Mouse (Mus musculus): ENCODE results near the gene Mad2l2. TPM values are rescaled to one million over a fixed set of nuclear protein-coding genes. Genes with fewer than 3 reads are reported as not detected.
A peak's percentile ranks its signal among the peaks of the same experiment; 100 is the strongest.
"Not testable (repeated sequence)": the region's sequence is repeated elsewhere in the genome, so short reads cannot be mapped to it uniquely, and the experiment has no call there.

Mad2l2 gene
- polyA plus RNA-seq, 1 experiment from 2014 or later: 71.7 TPM

- H3K4me2 ChIP-seq (ENCODE audit: low read depth): no peak overlapping the region
- peaks cover 2% of the 10 kb centered on the region; the same call in 1 of the 2 replicates for H3K4me1 ChIP-seq (ENCODE audit: control insufficient read depth, insufficient read depth, low read length)
- 7% methylated on average over 15 of the region's 15 CpGs for WGBS
- DNase-seq (ENCODE audit: low spot score): peak; percentile 57
- ATAC-seq (ENCODE audit: insufficient read depth, low FRiP score, low TSS enrichment): no peak; the same call in 1 of the 2 replicates
- H3K27me3 ChIP-seq (ENCODE audit: control insufficient read depth, insufficient read depth, low read length): no peaks in the 10 kb centered on the region
- 0 out of 2 replicates have a peak overlapping the region, but pooled peaks have one; percentile 3 for H3K27ac ChIP-seq (ENCODE audit: low read depth, low read length)
- H3K36me3 ChIP-seq (ENCODE audit: control insufficient read depth, insufficient read depth, low read length): no peaks in the 10 kb centered on the region
- 0 out of 2 replicates have a peak overlapping the region, but pooled peaks have one; percentile 35 for H3K9ac ChIP-seq (ENCODE audit: low read length)
- H3K9me3 ChIP-seq (ENCODE audit: control insufficient read depth, low read length): no peaks in the 10 kb centered on the region
- H3K4me3 ChIP-seq (ENCODE audit: low read depth, low read length): no peak overlapping the region
These were observed 14.7 kb upstream of the Mad2l2 start for GRCm38 (mm10) chr4:148115467-148115866.

GRCm38 (mm10) chr4:148116657-148117056 is 13.5 kb upstream of the Mad2l2 start:
- Histone ChIP-seq H3K4me2 (ENCODE audit: low read depth) (no peak overlapping the region), H3K36me3 (ENCODE audit: control insufficient read depth, insufficient read depth, low read length) (no peaks in the 10 kb centered on the region), H3K4me3 (ENCODE audit: low read depth, low read length) (no peak overlapping the region), H3K9me3 (ENCODE audit: control insufficient read depth, low read length) (no peaks in the 10 kb centered on the region), H3K4me1 (ENCODE audit: control insufficient read depth, insufficient read depth, low read length) (peaks cover 2% of the 10 kb centered on the region; the same call in 1 of the 2 replicates), H3K27me3 (ENCODE audit: control insufficient read depth, insufficient read depth, low read length) (no peaks in the 10 kb centered on the region), H3K9ac (ENCODE audit: low read length) (no peak overlapping the region), H3K27ac (ENCODE audit: low read depth, low read length) (no peak overlapping the region)
- ATAC-seq (ENCODE audit: insufficient read depth, low FRiP score, low TSS enrichment) (no peak), DNase-seq (ENCODE audit: low spot score) (no peak)
- WGBS: 82% methylated on average over 4 of the region's 4 CpGs

DNA sequence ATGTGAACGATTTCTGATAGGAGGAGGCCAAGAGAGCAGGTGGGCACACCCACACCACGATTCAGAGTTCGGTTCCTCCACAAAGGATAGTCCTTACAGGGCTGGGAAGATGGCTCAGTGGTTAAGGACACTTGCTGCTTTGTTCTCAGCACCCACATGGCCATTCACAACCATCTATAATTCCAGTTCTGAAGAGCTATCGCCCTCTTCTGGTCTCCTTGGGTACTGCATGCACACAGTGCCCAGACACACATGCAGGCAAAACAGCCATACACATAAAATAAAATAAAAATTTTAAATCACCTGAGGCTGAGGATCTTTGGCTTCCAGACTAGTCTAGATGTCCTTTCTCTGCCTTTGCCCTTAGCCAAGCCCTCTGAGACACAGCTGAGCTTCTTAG is 12.8 kb upstream of the Mad2l2 start:
- Histone ChIP-seq H3K4me1 (ENCODE audit: control insufficient read depth, insufficient read depth, low read length) (peaks cover 2% of the 10 kb centered on the region; the same call in 1 of the 2 replicates), H3K9me3 (ENCODE audit: control insufficient read depth, low read length) (no peaks in the 10 kb centered on the region), H3K4me3 (ENCODE audit: low read depth, low read length) (no peak overlapping the region), H3K9ac (ENCODE audit: low read length) (no peak overlapping the region), H3K36me3 (ENCODE audit: control insufficient read depth, insufficient read depth, low read length) (no peaks in the 10 kb centered on the region), H3K27me3 (ENCODE audit: control insufficient read depth, insufficient read depth, low read length) (no peaks in the 10 kb centered on the region), H3K27ac (ENCODE audit: low read depth, low read length) (no peak overlapping the region), H3K4me2 (ENCODE audit: low read depth) (no peak overlapping the region)
- no peak for ATAC-seq (ENCODE audit: insufficient read depth, low FRiP score, low TSS enrichment)
- 73% methylated on average over 4 of the region's 4 CpGs for WGBS
- DNase-seq (ENCODE audit: low spot score): no peak

- not testable (repeated sequence) for H3K9me3 ChIP-seq (ENCODE audit: control insufficient read depth, low read length); H3K9ac ChIP-seq (ENCODE audit: low read length); DNase-seq (ENCODE audit: low spot score); H3K4me2 ChIP-seq (ENCODE audit: low read depth); ATAC-seq (ENCODE audit: insufficient read depth, low FRiP score, low TSS enrichment); H3K27me3 ChIP-seq (ENCODE audit: control insufficient read depth, insufficient read depth, low read length); H3K36me3 ChIP-seq (ENCODE audit: control insufficient read depth, insufficient read depth, low read length); H3K4me1 ChIP-seq (ENCODE audit: control insufficient read depth, insufficient read depth, low read length); H3K27ac ChIP-seq (ENCODE audit: low read depth, low read length); H3K4me3 ChIP-seq (ENCODE audit: low read depth, low read length)
- 88% methylated on average over 9 of the region's 9 CpGs for WGBS
These were observed 10.6 kb upstream of the Mad2l2 start for GRCm38 (mm10) chr4:148119578-148119977.

- Histone ChIP-seq H3K4me3 (ENCODE audit: low read depth, low read length) (no peak overlapping the region), H3K4me2 (ENCODE audit: low read depth) (no peak overlapping the region), H3K27ac (ENCODE audit: low read depth, low read length) (no peak overlapping the region), H3K9ac (ENCODE audit: low read length) (no peak overlapping the region), H3K9me3 (ENCODE audit: control insufficient read depth, low read length) (no peaks in the 10 kb centered on the region), H3K4me1 (ENCODE audit: control insufficient read depth, insufficient read depth, low read length) (peaks cover 2% of the 10 kb centered on the region; the same call in 1 of the 2 replicates), H3K36me3 (ENCODE audit: control insufficient read depth, insufficient read depth, low read length) (no peaks in the 10 kb centered on the region), H3K27me3 (ENCODE audit: control insufficient read depth, insufficient read depth, low read length) (no peaks in the 10 kb centered on the region)
- no peak for DNase-seq (ENCODE audit: low spot score)
- ATAC-seq (ENCODE audit: insufficient read depth, low FRiP score, low TSS enrichment): no peak
- WGBS: 86% methylated on average over 9 of the region's 9 CpGs
These were observed 9.6 kb upstream of the Mad2l2 start for GRCm38 (mm10) chr4:148120555-148120954.

DNA sequence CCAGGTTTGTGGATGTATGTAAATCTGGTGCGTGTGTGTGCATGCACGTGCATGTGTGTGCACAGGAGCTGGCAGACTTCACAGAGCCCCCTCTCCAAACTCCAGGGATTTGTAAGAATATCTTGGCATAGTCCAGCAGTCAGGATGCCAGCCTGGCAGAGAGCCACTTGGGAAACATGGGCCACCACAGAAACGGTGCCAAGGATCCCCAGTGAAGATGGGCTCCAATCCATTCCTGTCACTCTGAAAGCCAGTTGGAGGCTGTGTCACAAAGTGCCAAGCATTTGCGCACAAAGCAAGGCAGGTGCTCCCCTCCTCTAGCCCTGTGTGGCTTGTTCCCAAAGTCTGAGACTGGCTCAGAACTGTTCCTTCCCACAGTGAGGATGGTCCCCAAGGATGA is 8.8 kb upstream of the Mad2l2 start:
- WGBS: 91% methylated on average over 4 of the region's 4 CpGs
- Histone ChIP-seq H3K9me3 (ENCODE audit: control insufficient read depth, low read length) (no peaks in the 10 kb centered on the region), H3K36me3 (ENCODE audit: control insufficient read depth, insufficient read depth, low read length) (no peaks in the 10 kb centered on the region), H3K27me3 (ENCODE audit: control insufficient read depth, insufficient read depth, low read length) (no peaks in the 10 kb centered on the region), H3K4me3 (ENCODE audit: low read depth, low read length) (no peak overlapping the region), H3K4me2 (ENCODE audit: low read depth) (no peak overlapping the region), H3K4me1 (ENCODE audit: control insufficient read depth, insufficient read depth, low read length) (no peaks in the 10 kb centered on the region; the same call in 1 of the 2 replicates), H3K27ac (ENCODE audit: low read depth, low read length) (no peak overlapping the region), H3K9ac (ENCODE audit: low read length) (no peak overlapping the region)
- DNase-seq (ENCODE audit: low spot score) (no peak), ATAC-seq (ENCODE audit: insufficient read depth, low FRiP score, low TSS enrichment) (no peak)

DNA sequence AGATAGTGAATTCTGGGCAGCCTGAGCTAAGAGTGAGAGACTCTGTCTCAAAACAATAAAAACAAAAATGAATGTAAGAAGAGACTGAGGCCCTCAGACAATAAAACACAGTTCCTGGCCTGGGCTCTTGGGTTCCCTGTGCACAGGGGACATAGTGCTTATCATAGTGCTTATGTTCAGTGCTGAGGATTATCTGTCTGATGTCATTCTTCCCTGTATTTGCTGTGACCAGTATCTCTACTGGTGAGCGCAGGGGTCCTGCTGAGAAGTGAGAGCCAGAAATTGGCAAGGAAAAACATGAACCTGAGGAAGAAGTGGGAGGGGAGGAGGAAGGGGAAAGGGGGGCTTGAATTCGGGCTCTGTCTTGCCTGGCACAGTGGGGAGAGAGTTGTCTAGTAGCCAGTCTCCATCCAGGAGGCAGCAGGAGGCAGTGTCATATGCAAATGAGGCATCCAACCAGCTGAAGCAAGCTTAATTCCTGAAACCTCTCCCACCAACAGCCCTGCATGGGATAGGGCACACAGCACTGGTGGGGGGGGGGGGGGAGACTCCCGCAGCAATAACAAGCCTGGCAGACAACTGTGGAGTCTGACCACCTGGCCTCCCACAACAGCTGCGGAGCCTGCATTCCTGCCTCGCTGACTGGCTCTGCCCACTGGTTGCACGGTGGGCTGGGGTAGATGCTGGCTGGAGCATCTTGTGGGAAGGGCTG is 8.0 kb upstream of the Mad2l2 start:
- Histone ChIP-seq H3K4me1 (ENCODE audit: control insufficient read depth, insufficient read depth, low read length) (no peaks in the 10 kb centered on the region; the same call in 1 of the 2 replicates), H3K27ac (ENCODE audit: low read depth, low read length) (no peak overlapping the region), H3K4me3 (ENCODE audit: low read depth, low read length) (no peak overlapping the region), H3K36me3 (ENCODE audit: control insufficient read depth, insufficient read depth, low read length) (no peaks in the 10 kb centered on the region), H3K9me3 (ENCODE audit: control insufficient read depth, low read length) (no peaks in the 10 kb centered on the region), H3K27me3 (ENCODE audit: control insufficient read depth, insufficient read depth, low read length) (no peaks in the 10 kb centered on the region), H3K9ac (ENCODE audit: low read length) (no peak overlapping the region; the same call in 1 of the 2 replicates), H3K4me2 (ENCODE audit: low read depth) (no peak overlapping the region)
- peak; percentile 88 for ATAC-seq (ENCODE audit: insufficient read depth, low FRiP score, low TSS enrichment)
- DNase-seq (ENCODE audit: low spot score): peak; percentile 59
- WGBS: 9% methylated on average over 6 of the region's 6 CpGs

DNA sequence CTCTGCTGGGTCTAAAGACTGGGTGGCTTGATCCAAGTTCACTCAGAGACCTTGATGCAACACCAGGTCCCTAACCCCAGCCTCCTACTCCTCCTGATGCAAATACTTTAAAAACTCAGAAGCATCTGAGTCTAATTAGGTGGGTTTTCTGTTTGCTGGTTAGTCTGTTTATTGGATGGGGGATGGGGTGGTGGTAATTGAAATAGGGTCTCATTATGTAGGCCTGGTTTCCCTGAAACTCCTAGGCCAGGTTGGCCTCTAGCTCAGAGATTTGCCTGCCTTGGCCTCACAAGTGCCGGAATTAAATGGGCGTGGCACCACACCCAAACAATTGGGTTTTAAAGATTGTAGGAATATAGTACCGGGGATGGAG is 7.5 kb upstream of the Mad2l2 start:
- no peaks in the 10 kb centered on the region; the same call in 1 of the 2 replicates for H3K4me1 ChIP-seq (ENCODE audit: control insufficient read depth, insufficient read depth, low read length)
- no peak overlapping the region for H3K9ac ChIP-seq (ENCODE audit: low read length)
- DNase-seq (ENCODE audit: low spot score) (no peak), ATAC-seq (ENCODE audit: insufficient read depth, low FRiP score, low TSS enrichment) (0 out of 2 replicates have a peak, but pooled peaks have one; percentile 3)
- H3K27ac ChIP-seq (ENCODE audit: low read depth, low read length): no peak overlapping the region
- H3K4me3 ChIP-seq (ENCODE audit: low read depth, low read length): no peak overlapping the region
- no peaks in the 10 kb centered on the region for H3K27me3 ChIP-seq (ENCODE audit: control insufficient read depth, insufficient read depth, low read length)
- H3K4me2 ChIP-seq (ENCODE audit: low read depth): no peak overlapping the region
- H3K9me3 ChIP-seq (ENCODE audit: control insufficient read depth, low read length): 0 out of 2 replicates have a peak, but pooled peaks cover 2% of the 10 kb centered on the region
- WGBS: 58% methylated on average over 3 of the region's 3 CpGs
- H3K36me3 ChIP-seq (ENCODE audit: control insufficient read depth, insufficient read depth, low read length): no peaks in the 10 kb centered on the region

DNA sequence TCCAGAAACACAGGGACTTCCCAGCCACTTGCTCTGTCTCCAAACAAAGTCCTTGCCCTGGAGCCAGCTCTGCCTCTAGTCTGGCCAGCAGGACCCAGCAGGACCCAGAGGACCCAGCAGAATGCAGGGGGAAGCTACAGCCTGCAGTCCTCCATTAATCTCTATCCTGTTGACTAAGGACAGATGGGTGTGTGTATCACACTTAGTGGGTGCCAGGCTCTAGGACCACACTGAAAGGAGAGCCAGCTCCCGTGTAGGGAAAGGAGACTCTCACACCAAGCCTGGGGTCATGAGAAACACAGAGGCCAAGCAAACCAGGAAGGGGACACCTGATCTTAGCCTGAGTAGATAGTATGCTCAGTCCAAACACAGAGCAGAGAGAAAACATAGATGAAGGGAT is 1.9 kb upstream of the Mad2l2 start:
- Histone ChIP-seq H3K9ac (ENCODE audit: low read length) (peak overlapping the region; percentile 14; the same call in 1 of the 2 replicates), H3K27me3 (ENCODE audit: control insufficient read depth, insufficient read depth, low read length) (peaks cover 13% of the 10 kb centered on the region; the same call in 1 of the 2 replicates), H3K36me3 (ENCODE audit: control insufficient read depth, insufficient read depth, low read length) (no peaks in the 10 kb centered on the region), H3K4me2 (ENCODE audit: low read depth) (peak overlapping the region; percentile 92; the same call in 1 of the 2 replicates), H3K27ac (ENCODE audit: low read depth, low read length) (no peak overlapping the region), H3K9me3 (ENCODE audit: control insufficient read depth, low read length) (0 out of 2 replicates have a peak, but pooled peaks cover 2% of the 10 kb centered on the region), H3K4me1 (ENCODE audit: control insufficient read depth, insufficient read depth, low read length) (peaks cover 14% of the 10 kb centered on the region), H3K4me3 (ENCODE audit: low read depth, low read length) (no peak overlapping the region)
- ATAC-seq (ENCODE audit: insufficient read depth, low FRiP score, low TSS enrichment): no peak
- WGBS: 52% methylated on average over 1 of the region's 1 CpGs
- no peak for DNase-seq (ENCODE audit: low spot score)

Measured in neural tube, embryonic 11.5 days (tissue).